Mouse (Mus musculus): ENCODE results near the gene Gm20388. TPM values are rescaled to one million over a fixed set of nuclear protein-coding genes. Genes with fewer than 3 reads are reported as not detected.

Gm20388 gene
- polyA plus RNA-seq, 1 experiment, result not detected

- 64% methylated on average over 6 of the region's 6 CpGs for WGBS
- Histone ChIP-seq H3K27ac (ENCODE audit: insufficient read depth, low read depth, low read length) (no peak overlapping the region), H3K4me1 (ENCODE audit: control insufficient read depth, insufficient read depth, low read length) (0 out of 2 replicates have a peak, but pooled peaks cover 6% of the 10 kb centered on the region)
These were observed 4078.0 kb downstream of the Gm20388 start for GRCm38 (mm10) chr8:123988605-123989038.

GRCm38 (mm10) chr8:123989128-123989527, 4078.5 kb downstream of the Gm20388 start:
- H3K4me3 ChIP-seq (ENCODE audit: insufficient read depth, low read depth, low read length), result no peak overlapping the region
- 77% methylated on average over 7 of the region's 7 CpGs for WGBS

More at GRCm38 (mm10) chr8:123988605-123989038, 4078.0 kb downstream of the Gm20388 start:
- H3K4me3 ChIP-seq (ENCODE audit: insufficient read depth, low read depth, low read length), result no peak overlapping the region
- no peak for TF ChIP-seq CTCF (IDR thresholded peaks at IDR 0.05; ENCODE audit: insufficient read depth, low read depth, low read length)

GRCm38 (mm10) chr8:123990277-123991049, 4079.8 kb downstream of the Gm20388 start:
- TF ChIP-seq POLR2A (IDR thresholded peaks at IDR 0.05; ENCODE audit: insufficient read depth, low read depth, low read length) (no peak), CTCF (IDR thresholded peaks at IDR 0.05; ENCODE audit: insufficient read depth, low read depth, low read length) (no peak)
- Histone ChIP-seq H3K4me1 (ENCODE audit: control insufficient read depth, insufficient read depth, low read length) (0 out of 2 replicates have a peak, but pooled peaks cover 6% of the 10 kb centered on the region), H3K4me3 (ENCODE audit: insufficient read depth, low read depth, low read length) (no peak overlapping the region), H3K27ac (ENCODE audit: insufficient read depth, low read depth, low read length) (no peak overlapping the region)
- WGBS, result 90% methylated on average over 13 of the region's 13 CpGs

More at GRCm38 (mm10) chr8:123989128-123989527, 4078.5 kb downstream of the Gm20388 start:
- Histone ChIP-seq H3K4me1 (ENCODE audit: control insufficient read depth, insufficient read depth, low read length) (0 out of 2 replicates have a peak, but pooled peaks cover 6% of the 10 kb centered on the region), H3K27ac (ENCODE audit: insufficient read depth, low read depth, low read length) (no peak overlapping the region)
- TF ChIP-seq CTCF (IDR thresholded peaks at IDR 0.05; ENCODE audit: insufficient read depth, low read depth, low read length) (no peak), POLR2A (IDR thresholded peaks at IDR 0.05; ENCODE audit: insufficient read depth, low read depth, low read length) (no peak)

- Histone ChIP-seq H3K4me3 (ENCODE audit: insufficient read depth, low read depth, low read length) (no peak overlapping the region), H3K27ac (ENCODE audit: insufficient read depth, low read depth, low read length) (no peak overlapping the region), H3K4me1 (ENCODE audit: control insufficient read depth, insufficient read depth, low read length) (0 out of 2 replicates have a peak, but pooled peaks cover 6% of the 10 kb centered on the region)
- 30% methylated on average over 8 of the region's 8 CpGs for WGBS
- no peak for TF ChIP-seq CTCF (IDR thresholded peaks at IDR 0.05; ENCODE audit: insufficient read depth, low read depth, low read length)
- no peak for TF ChIP-seq POLR2A (IDR thresholded peaks at IDR 0.05; ENCODE audit: insufficient read depth, low read depth, low read length)
These were observed 4081.9 kb downstream of the Gm20388 start for GRCm38 (mm10) chr8:123992587-123992986.

GRCm38 (mm10) chr8:123993597-123993996, 4083.0 kb downstream of the Gm20388 start:
- TF ChIP-seq CTCF (IDR thresholded peaks at IDR 0.05; ENCODE audit: insufficient read depth, low read depth, low read length), result no peak
- TF ChIP-seq POLR2A (IDR thresholded peaks at IDR 0.05; ENCODE audit: insufficient read depth, low read depth, low read length), result no peak
- 0 out of 2 replicates have a peak, but pooled peaks cover 6% of the 10 kb centered on the region for H3K4me1 ChIP-seq (ENCODE audit: control insufficient read depth, insufficient read depth, low read length)
- no peak overlapping the region for H3K4me3 ChIP-seq (ENCODE audit: insufficient read depth, low read depth, low read length)
- 94% methylated on average over 5 of the region's 5 CpGs for WGBS
- no peak overlapping the region for H3K27ac ChIP-seq (ENCODE audit: insufficient read depth, low read depth, low read length)

- H3K4me3 ChIP-seq (ENCODE audit: insufficient read depth, low read depth, low read length), result no peak overlapping the region
- no peak for TF ChIP-seq CTCF (IDR thresholded peaks at IDR 0.05; ENCODE audit: insufficient read depth, low read depth, low read length)
- TF ChIP-seq POLR2A (IDR thresholded peaks at IDR 0.05; ENCODE audit: insufficient read depth, low read depth, low read length), result no peak
- 0 out of 2 replicates have a peak, but pooled peaks cover 2% of the 10 kb centered on the region for H3K4me1 ChIP-seq (ENCODE audit: control insufficient read depth, insufficient read depth, low read length)
- 95% methylated on average over 3 of the region's 3 CpGs for WGBS
- no peak overlapping the region for H3K27ac ChIP-seq (ENCODE audit: insufficient read depth, low read depth, low read length)
These were observed 4083.4 kb downstream of the Gm20388 start for GRCm38 (mm10) chr8:123993997-123994396.

GRCm38 (mm10) chr8:123999568-123999967, 4088.9 kb downstream of the Gm20388 start:
- no peak overlapping the region for H3K27ac ChIP-seq (ENCODE audit: insufficient read depth, low read depth, low read length)
- no peak overlapping the region for H3K4me3 ChIP-seq (ENCODE audit: insufficient read depth, low read depth, low read length)
- no peak for TF ChIP-seq CTCF (IDR thresholded peaks at IDR 0.05; ENCODE audit: insufficient read depth, low read depth, low read length)
- no peak for TF ChIP-seq POLR2A (IDR thresholded peaks at IDR 0.05; ENCODE audit: insufficient read depth, low read depth, low read length)
- peaks cover 2% of the 10 kb centered on the region; the same call in 1 of the 2 replicates for H3K4me1 ChIP-seq (ENCODE audit: control insufficient read depth, insufficient read depth, low read length)
- WGBS, result 73% methylated on average over 2 of the region's 2 CpGs

- Histone ChIP-seq H3K4me1 (ENCODE audit: control insufficient read depth, insufficient read depth, low read length) (peaks cover 2% of the 10 kb centered on the region; the same call in 1 of the 2 replicates), H3K27ac (ENCODE audit: insufficient read depth, low read depth, low read length) (no peak overlapping the region), H3K4me3 (ENCODE audit: insufficient read depth, low read depth, low read length) (no peak overlapping the region)
- 86% methylated on average over 10 of the region's 10 CpGs for WGBS
- no peak for TF ChIP-seq CTCF (IDR thresholded peaks at IDR 0.05; ENCODE audit: insufficient read depth, low read depth, low read length)
- TF ChIP-seq POLR2A (IDR thresholded peaks at IDR 0.05; ENCODE audit: insufficient read depth, low read depth, low read length), result no peak
These were observed 4092.0 kb downstream of the Gm20388 start for GRCm38 (mm10) chr8:124002546-124003108.

GRCm38 (mm10) chr8:124007829-124008228, 4097.2 kb downstream of the Gm20388 start:
- Histone ChIP-seq H3K27ac (ENCODE audit: insufficient read depth, low read depth, low read length) (no peak overlapping the region), H3K4me3 (ENCODE audit: insufficient read depth, low read depth, low read length) (no peak overlapping the region), H3K4me1 (ENCODE audit: control insufficient read depth, insufficient read depth, low read length) (no peaks in the 10 kb centered on the region)
- TF ChIP-seq CTCF (IDR thresholded peaks at IDR 0.05; ENCODE audit: insufficient read depth, low read depth, low read length) (no peak), POLR2A (IDR thresholded peaks at IDR 0.05; ENCODE audit: insufficient read depth, low read depth, low read length) (no peak)
- WGBS, result 88% methylated on average over 6 of the region's 6 CpGs

All from olfactory bulb, adult 2 months (tissue).